Mouse (Mus musculus) cerebellum, adult 2 months (tissue): Measurements from ENCODE around the gene Kcnip4.

Experiments used
- CTCF ChIP-seq: fragments of 200-500 bp; IDR thresholded peaks from 2 replicates; pipeline ENCODE4 v1.5.1; 2011; ENCODE audit warnings: low read depth, mild to moderate bottlenecking, control low read depth, low read length, moderate library complexity, borderline replicate concordance; ENCODE audit not compliant: insufficient read depth
- POLR2A ChIP-seq: fragments of 200-500 bp; IDR thresholded peaks from 2 replicates; pipeline ENCODE4 v1.6.1; 2011; ENCODE audit warnings: low read length, control low read depth, borderline replicate concordance; ENCODE audit not compliant: insufficient read depth

DNA sequence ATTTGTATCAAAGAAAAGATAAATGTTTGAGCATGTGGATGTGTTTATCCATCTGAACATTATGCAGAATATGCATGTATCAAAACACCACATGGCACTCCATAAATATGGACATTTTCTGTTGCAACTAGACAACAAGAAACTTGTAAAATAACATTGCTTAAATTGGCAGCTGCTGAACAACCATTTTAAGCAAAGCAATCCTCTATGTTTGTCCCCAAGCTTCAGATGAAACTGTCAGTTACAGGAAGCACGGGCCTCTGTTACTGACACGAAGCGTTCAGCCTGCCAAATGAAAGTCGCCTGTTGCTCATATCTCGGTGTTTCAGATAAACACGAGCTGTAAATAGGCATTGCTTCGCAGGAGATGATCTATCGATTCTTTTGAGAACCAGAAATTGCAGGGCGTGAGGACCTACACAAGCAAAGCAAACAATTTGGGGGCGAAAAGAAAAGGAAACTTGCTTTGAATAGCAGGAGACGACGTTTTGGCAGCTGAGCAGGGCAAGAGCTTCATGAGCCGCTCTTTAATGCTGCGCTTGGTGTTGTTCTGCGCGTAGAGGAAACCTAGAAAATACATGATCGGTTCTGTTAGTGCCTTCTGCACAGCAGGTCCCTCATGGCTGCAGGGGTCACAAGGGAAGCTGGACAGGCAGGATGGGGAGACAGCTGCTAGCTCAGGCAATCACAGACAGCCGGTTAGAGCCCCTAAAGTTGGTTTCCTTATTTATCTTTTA, 1015.3 kb downstream of the Kcnip4 start:
- no peak for TF ChIP-seq POLR2A
- no peak for TF ChIP-seq CTCF
